Mouse (Mus musculus): ENCODE measurements around the gene Phf3.

DNA sequence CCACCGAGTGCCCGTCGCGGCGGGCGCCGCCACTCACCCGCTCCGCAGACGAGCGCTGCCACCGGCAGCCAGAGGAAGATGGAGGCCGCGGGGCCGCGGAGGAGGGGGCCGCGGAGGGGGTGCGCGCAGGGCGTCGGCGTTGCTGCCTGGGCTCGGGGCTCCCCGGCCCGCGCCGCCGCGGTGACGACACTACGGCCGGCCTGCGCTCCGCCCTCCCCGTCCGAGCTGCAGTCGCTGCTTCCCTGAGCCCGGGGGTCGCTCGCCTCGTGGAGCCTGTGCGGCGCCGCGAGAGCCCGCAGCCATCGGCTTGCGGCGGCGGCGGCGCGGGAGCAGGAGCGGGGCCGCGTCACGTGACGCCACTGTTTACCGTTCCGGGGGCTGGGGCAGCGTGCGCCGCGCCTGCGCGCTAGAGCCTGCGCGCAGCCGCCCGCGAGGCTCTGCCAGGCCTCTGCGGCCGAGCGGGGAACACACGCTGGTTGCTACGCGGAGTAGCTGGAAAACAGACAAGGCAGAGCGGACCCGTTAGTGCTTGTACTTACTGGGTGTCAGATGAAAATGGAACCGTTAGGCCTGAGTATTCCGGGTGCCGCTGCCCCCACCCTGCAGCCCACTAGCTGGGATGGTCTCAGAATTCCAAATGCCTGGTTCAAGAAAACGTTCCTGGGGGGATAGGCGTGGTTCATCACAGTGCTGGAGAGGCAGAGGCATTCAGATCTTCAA, at the start of gene Phf3:
- TF ChIP-seq CTCF (conservative IDR thresholded peaks at IDR 0.05; ENCODE audit: low read length) (no peak), NANOG (IDR thresholded peaks at IDR 0.05; ENCODE audit: borderline replicate concordance, low read length) (no peak)
